Mouse (Mus musculus) fat pad, adult 2 months (tissue): ENCODE results near the gene Olfr1411.

Experiments
- DNase-seq: peaks from one replicate; pipeline ENCODE4 v3.0.0-alpha.2; 2011; ENCODE audit warnings: low read depth, low spot score; ENCODE audit errors: extremely low read depth

The Olfr1411 gene

DNA sequence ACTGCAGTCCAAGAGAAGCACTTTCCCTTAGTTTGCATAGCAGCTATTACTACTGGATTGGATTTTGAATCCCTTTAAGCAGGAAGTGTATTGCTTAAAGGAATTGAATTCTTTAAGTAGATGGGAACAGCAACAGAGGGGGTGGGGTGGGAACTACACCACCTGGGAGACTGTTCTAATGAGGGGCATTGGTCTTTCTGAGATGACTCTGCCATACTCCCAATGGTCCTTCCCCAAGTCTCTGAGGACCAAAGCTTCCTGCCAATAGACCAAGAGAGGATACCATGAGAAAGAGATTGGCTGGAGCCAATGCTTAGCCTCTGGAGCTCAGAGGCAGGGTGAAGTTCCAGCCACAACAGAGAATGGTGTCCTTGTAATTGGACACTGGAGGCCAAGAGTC is at the start of gene Olfr1411:
Gene Olfr1411, plus strand, starts transcription at position 301 of the 400 bp plus-strand sequence.
- no peak for DNase-seq

DNA sequence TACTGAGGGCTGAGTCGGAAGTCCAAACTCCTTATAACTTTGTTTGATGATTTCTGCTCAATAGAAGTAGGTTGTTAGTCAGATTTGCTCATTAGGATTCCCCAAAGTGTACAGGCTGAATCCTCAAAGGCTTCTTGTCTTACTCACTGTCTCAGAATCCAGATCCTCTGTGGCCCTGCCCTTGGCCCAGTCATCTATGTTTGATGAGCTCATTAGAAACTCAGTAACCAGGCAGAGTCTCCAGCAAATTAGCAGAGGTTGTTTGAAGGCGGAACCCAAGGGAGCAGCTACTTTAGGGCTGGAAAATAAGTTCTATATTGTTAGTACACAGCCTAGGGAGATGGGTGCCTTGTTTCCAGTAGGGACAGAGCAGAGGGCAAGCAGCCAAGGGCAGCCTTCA is 48.3 kb upstream of the Olfr1411 start:
- DNase-seq: no peak

DNA sequence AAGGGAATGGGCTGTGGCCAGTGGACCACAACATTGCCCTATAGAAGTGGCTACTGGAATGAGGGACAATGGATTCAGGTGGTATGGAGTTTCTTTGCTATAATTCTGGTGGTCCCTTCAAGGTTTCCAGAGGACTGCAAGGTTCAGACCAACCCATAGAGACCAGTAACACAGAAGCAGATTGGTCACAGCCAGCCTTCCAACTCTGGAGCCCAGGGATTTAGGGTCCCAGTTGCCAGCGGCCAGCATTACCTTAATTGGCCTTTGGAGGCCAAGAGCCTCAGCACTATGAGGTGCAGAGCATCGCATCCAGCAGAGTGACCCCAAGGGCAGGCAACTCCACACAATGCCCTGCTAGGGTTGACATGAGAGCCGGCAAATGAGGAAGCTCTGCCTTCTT is 23.2 kb upstream of the Olfr1411 start, which contains the start of gene Olfr1413:
Gene Olfr1413, plus strand, starts transcription at position 301 of the 400 bp plus-strand sequence.
- DNase-seq: no peak

DNA sequence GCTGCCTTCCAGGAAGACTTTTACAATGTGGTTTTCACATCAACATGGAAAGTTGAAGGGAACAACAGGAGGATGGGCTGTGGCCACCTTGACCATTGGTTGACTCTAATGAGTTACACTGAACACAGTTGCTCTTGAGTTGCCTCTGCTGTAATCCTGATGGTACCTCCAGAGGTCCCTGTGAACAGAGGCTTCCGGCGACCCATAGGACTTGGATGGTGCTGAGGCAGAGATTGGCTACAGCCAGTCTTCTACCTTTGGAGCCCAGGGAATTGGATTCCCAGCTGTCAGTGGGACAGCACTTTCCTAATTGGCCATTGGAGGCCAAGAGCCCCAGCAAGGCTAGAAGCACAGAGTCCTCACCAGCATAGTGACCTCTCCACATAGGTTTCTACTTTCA is 8.7 kb upstream of the Olfr1411 start, which contains the start of gene Olfr1412:
Gene Olfr1412, plus strand, starts transcription at position 301 of the 400 bp plus-strand sequence.
- no peak for DNase-seq

DNA sequence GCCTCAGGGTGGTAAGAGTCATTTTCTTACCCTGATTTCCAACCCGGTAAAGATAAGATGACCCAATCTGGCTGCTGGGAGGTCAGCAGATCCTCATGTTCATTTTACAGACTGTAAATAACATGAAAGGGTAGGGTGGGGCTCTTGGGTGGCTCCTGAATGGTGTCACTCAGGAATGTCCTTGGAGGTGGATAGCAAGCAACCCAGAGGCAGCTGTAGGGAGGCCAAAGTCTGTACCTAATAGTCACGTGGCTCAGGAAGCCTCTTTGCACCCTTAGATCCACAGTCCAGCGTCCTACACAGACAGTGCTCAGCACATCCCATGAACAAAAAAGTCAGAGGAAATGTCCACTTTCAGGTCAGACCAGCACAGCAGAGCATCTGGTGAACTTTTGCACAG is 1.8 kb downstream of the Olfr1411 start:
- DNase-seq: no peak

DNA sequence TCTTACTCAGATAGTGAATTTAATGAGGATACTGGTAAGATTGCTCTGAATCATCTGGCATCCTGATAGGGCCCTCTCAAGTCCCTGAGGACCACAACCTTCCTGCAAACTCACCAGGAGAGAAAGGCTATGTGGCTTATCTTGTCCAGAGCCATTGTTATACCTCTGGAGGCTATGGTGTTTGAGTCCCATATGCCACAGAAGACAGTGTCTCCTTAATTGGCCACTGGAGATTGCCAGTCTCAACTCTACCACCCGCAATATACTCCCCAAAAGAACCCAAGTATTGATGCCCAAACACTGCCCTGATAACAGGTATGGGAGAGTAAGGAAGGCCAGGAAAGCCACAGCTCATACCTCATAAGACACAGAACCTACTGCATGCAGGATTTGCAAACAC is 11.3 kb downstream of the Olfr1411 start, which contains the start of gene Olfr1410:
Gene Olfr1410, plus strand, starts transcription at position 301 of the 400 bp plus-strand sequence.
- no peak for DNase-seq

DNA sequence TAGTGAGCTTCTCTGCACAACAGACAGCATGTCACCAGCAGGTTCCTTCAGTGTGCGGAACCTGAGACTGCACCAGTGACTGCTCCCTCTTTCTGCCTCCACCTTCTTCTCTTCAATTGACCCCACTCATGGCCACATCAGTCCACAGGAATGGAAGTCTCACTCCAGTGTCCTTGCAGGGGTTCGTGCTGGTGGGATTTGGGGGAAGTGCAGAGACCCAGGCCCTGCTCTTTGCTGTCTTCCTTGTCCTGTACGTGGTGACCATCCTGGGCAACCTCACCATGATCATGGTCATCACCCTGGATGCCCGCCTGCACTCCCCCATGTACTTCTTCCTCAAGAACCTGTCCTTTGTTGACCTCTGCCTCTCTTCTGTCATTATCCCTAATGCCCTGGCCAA is 13.5 kb downstream of the Olfr1411 start:
- DNase-seq: no peak

DNA sequence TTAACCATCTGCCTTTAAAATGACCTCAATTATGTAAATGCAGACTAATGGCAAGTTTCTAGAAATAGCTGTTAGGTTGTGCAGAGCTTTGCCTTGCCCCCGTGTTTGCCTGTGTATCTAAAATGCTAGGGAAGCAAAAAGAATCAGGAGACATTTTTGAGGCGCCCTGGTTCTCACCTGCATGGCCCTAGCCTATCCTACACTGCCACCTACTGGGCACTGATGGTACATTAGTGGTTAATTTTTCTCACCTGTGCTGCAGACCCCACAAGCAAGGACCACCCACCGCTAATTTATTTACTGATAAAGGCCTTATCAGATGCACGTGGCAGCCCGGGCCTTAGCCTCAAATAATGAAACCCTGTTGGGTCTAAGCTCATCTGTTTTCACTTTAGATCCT is 16.8 kb downstream of the Olfr1411 start:
- DNase-seq: no peak

DNA sequence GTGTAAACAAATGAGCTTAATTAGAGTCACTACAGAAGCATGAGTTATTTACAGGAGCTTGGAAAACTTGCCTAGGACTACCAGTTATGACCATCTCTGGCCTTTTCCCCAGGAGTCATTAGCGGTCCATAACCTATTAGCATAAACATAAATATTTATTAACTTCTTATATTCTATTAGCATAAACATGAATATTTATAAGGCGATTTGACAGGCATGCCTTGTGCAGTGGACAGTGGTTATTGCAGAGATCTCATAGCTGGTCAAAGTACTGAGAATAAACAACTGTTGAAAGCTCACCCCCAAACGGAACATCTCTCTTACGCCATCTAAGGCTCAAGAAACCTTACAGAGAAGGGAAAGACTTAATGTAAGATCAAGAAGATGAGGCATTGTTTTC is 19.0 kb downstream of the Olfr1411 start:
- DNase-seq: no peak

DNA sequence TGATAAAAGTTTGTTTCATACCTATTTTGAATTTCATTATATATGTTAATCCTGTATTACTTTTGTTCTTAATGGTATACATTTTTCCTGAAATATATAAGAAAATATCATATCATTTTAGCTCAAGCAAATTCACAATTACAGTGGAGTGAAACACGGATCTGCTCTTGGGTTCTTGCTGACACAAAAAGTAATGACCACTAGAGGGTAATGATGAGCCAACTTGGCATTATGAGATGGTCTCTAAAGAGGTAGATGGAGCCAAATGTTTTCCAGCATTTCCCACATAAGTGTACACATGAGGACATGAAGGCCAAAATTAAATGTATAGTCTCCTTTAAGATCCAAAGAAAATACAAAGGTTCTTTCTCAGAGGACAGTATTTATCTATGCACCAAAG is 20.3 kb downstream of the Olfr1411 start:
- DNase-seq: no peak

DNA sequence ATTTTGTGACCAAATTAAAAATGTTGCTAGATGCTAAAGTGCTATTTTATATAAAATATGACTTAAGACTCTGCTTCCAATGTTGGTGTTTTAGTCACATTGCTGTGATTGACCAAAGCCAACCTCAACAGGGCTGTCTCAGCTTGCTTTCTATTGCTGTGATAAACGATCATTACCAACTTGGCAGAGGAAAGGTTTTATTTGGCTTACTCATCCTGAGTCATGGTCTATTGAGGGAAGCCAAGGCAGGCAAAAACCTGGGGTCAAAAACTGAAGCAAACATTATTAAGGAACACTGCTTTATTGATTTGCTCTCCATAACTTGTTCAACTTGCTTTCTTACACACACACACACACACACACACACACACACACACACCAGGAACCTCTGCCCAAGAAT is 21.8 kb downstream of the Olfr1411 start:
- DNase-seq: no peak

DNA sequence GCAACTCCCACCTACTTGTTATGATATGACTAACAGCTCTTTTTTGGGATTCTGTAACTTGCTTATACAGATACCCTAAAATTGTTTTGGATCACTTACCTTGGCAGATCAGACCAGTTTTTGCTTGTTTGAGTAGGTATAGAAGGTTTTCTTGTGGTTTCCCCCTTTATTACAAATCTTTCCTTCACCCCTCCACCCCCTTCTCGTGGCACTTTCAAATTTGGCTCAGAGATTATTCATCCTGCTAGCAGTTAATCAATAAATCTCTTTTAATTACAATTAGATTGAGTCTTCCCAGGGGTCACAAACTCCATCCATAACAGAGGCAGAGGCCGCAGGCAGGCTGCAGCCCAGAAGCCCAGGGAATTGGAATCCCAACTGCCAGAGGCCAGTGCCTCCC is 23.3 kb downstream of the Olfr1411 start, which contains the start of gene Olfr12:
Gene Olfr12, plus strand, starts transcription at position 301 of the 400 bp plus-strand sequence.
- DNase-seq: no peak

DNA sequence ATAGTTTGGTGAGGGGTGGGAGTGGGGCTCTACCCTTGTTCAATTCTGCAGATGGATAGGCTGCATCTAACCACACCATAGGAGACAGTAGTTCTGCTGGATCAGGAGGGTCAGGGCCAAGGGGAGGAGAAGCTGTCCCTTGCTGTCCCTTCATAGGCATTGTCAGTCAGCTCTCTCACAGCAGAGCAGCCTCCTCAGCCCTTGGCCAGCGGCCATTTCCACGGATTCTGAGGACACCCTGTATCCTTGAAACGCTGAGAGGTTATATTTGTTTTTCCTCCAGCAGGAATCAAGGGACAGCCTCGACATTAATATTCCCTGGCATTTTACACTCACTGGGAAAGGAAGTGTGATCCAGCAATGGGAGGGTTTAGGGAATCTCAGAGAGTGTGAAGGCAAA is 24.1 kb downstream of the Olfr1411 start:
- DNase-seq: no peak

DNA sequence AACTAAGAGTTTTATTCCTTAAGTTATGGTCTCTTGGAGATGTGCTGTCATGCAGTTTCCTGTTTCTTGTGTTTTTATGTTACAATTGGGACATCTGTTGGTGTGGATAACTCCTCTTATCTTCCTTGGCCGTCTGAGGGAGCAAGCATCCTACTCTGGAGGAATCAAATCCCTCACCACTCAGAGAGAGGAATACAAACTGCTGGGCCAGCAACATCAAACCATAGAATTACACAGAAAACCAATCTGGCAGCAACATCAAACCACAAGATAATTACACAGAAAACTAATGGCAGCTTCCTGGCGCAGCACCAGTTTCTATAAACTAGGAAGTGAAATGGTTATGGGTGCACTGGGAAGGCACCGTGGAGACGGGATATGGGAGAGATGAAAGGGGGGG is 34.0 kb downstream of the Olfr1411 start:
- no peak for DNase-seq

DNA sequence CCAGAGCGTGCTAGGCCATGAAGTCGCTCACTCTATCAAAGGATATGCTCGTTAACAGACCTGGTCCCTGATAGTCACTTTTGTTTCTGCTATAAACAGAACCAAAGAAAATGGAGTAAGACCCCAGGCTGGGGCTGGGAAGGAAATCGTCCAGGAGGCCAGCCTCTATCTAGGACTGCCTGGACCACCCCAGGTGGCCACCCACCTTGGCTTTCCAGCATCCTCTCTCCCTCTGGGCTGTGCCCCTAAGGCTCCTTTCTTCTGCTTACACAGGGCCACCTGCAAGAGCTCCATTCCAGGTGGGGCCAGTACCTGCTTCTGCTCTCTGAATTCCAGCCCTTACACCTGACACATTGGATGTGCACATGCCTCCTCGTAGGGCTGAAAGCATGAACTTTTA is 38.0 kb downstream of the Olfr1411 start:
- DNase-seq: no peak

DNA sequence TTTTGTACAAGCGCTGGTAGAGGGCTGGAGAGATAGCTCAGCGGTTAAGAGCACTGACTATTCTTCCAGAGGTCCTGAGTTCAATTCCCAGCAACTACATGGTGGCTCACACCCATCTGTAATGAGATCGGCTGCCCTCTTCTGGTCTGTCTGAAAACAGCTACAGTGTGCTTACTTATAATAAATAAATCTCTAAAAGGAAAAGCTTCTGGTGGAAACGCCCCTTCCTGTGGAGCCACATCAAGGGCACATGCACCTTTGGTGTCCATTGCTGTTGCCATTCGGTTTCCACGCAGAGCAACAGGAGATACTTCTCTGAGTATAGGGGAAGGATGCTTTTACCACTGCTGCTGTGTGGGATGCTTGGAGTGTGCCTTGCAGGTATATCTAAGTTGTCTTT is 38.7 kb downstream of the Olfr1411 start:
- no peak for DNase-seq

DNA sequence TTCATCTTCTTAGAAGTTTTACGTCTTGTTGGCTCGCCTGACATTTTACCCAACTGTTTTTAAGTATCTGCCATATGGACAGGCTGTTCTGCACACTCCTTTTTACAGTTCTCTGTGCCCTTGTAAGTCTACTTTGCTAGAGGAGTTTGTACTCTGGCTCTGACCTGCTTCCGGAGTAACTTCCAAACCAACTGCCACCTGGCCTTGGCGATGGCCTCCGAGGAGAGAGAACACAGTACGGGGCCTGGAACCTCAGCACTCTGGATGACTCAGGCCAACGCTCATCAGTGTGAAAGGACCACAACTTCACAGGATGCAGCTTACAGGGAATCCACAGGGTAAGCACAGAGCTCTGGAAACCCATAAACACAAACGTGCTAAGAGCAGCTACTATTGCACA is 39.5 kb downstream of the Olfr1411 start:
- DNase-seq: no peak

DNA sequence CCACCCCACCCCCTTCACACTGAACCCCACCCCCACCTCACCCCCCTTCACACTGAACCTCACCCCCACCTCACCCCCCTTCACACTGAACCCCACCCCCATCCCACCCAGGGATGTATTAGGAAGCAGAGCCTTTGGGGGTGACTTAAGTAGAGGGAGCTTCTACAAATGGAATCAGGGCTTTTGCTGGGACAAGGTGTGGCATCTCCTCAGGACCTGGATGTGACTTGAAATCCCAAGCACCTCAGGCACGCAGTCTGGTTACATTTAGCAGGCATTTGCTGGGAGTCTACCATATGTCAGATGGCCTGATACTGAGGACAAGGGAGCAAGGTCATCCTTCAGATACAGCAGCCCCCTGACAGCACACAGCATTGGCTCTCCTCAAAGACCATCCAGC is 40.4 kb downstream of the Olfr1411 start:
- no peak for DNase-seq

DNA sequence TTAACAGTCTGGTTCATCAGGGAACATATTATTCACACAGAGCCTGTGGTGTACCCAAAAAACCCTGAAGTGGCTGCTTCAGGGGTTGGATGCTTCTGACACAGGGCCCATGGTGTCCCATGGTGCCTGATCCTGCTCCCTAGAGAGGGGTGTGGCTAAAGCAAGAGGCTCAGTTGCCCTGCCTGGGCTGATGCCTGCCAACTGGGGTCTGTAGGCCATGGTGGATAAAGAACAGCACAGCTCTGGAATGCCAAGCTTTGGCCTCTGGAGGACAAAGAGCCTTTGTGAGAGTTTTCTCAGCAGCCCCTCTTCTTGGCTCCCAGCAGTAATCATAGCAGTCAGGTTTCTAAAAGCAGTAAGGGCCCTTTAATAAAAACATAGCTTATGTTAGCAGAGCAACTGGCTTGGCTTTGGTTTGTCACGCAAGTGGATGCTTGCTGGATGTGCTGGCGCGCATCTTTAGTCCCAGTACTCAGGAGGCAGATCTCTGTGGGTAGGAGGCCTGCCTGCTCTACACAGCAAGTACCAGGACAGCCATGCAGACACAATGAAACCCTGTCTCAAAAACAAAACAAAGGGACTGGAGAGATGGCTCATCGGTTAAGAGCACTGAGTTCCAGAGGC is 40.9 kb downstream of the Olfr1411 start:
- DNase-seq: no peak

DNA sequence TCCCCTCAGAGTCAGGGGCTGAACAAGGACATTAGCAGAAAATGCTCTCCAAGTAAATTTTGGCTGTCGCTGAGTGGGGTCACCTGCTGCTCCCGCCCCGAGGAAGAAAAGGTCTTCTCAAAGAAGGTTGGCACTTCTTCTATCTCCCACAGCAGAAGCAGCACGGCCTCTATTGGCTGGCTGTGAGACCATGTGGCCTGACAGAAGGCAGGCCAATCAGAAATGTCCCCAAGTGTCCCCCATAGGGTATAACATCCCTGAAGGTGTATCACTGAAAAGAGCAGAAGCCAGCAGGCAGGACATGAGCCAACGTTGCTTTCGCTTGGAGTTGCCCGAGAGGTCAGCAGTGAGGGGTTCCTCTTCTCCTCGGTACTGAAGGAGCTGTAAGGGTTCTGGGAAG is 41.8 kb downstream of the Olfr1411 start:
- no peak for DNase-seq

DNA sequence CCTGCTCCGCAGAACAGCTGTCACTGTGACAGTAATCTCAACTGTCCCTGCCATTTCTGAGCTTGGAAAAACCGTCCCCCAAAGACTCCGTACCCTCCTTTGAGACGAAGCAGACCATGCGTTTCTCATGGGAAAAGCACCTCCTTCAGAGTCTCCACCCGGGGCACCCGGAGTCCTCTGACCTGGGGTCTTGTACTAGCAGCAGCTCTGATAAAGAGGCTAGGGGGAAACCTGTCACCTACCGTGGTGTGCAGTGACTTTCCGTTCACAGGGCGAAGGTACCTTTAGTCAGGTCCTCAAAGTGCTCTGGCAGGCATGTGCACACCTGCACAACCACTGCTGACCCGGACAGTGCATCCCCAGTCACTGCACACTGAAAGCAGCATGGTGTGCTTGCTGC is 42.5 kb downstream of the Olfr1411 start:
- no peak for DNase-seq

DNA sequence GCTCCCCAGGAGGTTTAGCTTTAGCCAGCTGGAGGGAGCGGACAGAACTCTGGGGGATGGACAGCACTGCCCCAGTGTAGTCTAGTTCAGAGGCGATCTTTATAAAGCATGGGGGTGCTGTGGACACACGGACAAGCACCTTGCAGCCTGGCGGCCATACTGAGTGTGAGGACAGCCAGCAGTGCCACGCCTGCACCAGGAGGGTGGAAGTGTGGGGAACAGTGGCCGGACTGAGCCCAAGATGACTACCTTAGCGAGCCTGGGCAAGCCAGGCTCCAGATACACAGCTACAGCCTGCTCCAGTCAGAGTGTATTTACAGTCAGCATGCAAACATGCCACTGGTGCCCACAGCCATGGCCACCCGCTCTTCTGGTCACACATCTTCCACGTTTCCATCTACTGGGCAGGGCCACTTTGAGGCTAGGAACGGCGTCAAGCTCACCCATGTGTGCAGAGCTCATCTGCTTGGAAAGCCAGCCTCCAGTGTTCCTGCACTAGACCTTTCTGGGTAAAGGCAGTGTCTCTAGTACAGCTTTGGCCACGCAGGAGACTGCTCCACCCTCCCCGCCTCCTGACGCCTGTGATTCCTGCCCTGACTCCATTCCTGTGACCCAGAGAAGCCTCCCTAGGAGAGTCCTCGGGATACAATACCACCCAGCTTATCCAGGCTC is 43.4 kb downstream of the Olfr1411 start:
- DNase-seq: no peak

DNA sequence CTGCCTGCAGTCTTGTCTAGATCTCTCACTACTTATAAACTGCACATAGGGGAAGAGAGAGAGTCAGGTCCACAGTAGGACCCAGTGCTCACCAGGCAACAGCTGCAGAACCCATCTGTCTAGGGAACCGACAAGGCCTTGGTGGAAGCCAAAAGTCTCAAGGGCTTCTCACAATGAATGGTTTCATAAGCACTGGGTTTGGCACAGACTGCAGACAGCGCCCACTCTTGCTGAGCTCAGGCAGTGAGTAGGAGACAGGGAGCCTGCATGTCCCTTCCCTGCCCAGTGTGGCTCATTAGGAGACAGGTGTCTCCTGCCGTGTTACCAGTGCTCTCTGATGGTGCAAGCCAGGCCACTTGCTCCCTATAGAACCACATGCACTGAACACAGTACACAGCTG is 44.0 kb downstream of the Olfr1411 start:
- peak; percentile 34 for DNase-seq
